Mouse (Mus musculus): Measurements from ENCODE around the gene Fcgrt.

DNA sequence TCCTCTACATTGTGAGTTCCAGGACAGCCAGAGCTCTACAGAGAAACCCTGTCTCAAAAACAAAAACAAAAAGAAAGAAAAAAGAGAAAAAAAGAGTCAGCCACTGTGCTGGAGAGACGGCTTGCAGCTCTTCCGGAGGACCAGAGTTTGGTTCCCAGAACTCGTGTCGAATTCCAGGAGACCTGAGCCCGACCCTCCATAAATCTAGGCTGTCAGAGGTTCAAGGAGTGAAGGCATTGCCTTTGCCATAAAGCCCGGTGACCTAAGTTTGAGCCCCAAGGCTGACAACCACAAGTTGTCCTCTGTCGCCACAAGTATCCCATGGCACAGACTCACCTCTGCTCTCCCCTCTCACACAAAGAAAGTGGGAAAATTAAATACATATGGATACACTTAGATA lies 9.5 kb downstream of the Fcgrt start:
- TF ChIP-seq CTCF (IDR thresholded peaks at IDR 0.05; ENCODE audit: borderline replicate concordance, control insufficient read depth, extremely low read depth, insufficient read depth, low read length, poor library complexity) (no peak), POLR2A (IDR thresholded peaks at IDR 0.05; ENCODE audit: control insufficient read depth, extremely low read depth, insufficient read depth, low read length, poor library complexity) (no peak)

Measured in thymus, adult 2 months (tissue).